Mouse (Mus musculus) cerebellum, adult 2 months (tissue): ENCODE results near the gene 1700034J05Rik. TPM values are rescaled to one million over a fixed set of nuclear protein-coding genes. Genes with fewer than 3 reads are reported as not detected.

Experiments used
- DNase-seq, 2 experiments: peaks; one replicate each; pipeline ENCODE4 v3.0.0; 2021
- H3K27ac ChIP-seq: fragments of 200-500 bp; 2 replicates; pipeline ENCODE4 v1.5.1; 2012; ENCODE audit warnings: low read length, control low read depth, inconsistent platforms; ENCODE audit not compliant: insufficient read depth
- H3K27me3 ChIP-seq: fragments of 200-500 bp; 2 replicates; pipeline ENCODE4 v1.6.1; 2012; ENCODE audit warnings: inconsistent platforms, mild to moderate bottlenecking, low read length, moderate library complexity; ENCODE audit not compliant: control insufficient read depth, insufficient read depth
- H3K4me1 ChIP-seq: fragments of 200-500 bp; 2 replicates; pipeline ENCODE4 v1.6.1; 2011; ENCODE audit warnings: low read length; ENCODE audit not compliant: control insufficient read depth, insufficient read depth
- H3K4me3 ChIP-seq: fragments of 200-500 bp; replicated peaks from 2 replicates; pipeline ENCODE3; 2011; ENCODE audit warnings: mild to moderate bottlenecking, low read depth, low read length, control low read depth; ENCODE audit not compliant: insufficient read depth
- CTCF ChIP-seq: fragments of 200-500 bp; IDR thresholded peaks from 2 replicates; pipeline ENCODE4 v1.5.1; 2011; ENCODE audit warnings: low read depth, mild to moderate bottlenecking, control low read depth, low read length, moderate library complexity, borderline replicate concordance; ENCODE audit not compliant: insufficient read depth
- POLR2A ChIP-seq: fragments of 200-500 bp; IDR thresholded peaks from 2 replicates; pipeline ENCODE4 v1.6.1; 2011; ENCODE audit warnings: low read length, control low read depth, borderline replicate concordance; ENCODE audit not compliant: insufficient read depth
- WGBS: fragments of 180-500 bp; shearing (Covaris S2); methylation state at CpG from one replicate; pipeline ENCODE4 v1.1.7; 2018; 5-methylcytosine and 5-hydroxymethylcytosine counted together
- polyA plus RNA-seq: library from polyadenylated mRNA; depleted of rRNA; stranded (reverse); fragments of >200 nt; gene quantifications from 2 replicates; pipeline ENCODE4 v1.2.3, GENCODE M21; 2012

1700034J05Rik gene
- polyA plus RNA-seq, 1 experiment: not detected

GRCm38 (mm10) chr6:146910801-146911200 lies 43.4 kb downstream of the 1700034J05Rik start:
- Histone ChIP-seq H3K27ac (no peak overlapping the region), H3K4me3 (no peak overlapping the region), H3K27me3 (no peaks in the 10 kb centered on the region), H3K4me1 (no peaks in the 10 kb centered on the region)
- WGBS: 77% methylated on average over 2 of the region's 2 CpGs
- no peak for DNase-seq
- TF ChIP-seq POLR2A (no peak), CTCF (no peak)

DNA sequence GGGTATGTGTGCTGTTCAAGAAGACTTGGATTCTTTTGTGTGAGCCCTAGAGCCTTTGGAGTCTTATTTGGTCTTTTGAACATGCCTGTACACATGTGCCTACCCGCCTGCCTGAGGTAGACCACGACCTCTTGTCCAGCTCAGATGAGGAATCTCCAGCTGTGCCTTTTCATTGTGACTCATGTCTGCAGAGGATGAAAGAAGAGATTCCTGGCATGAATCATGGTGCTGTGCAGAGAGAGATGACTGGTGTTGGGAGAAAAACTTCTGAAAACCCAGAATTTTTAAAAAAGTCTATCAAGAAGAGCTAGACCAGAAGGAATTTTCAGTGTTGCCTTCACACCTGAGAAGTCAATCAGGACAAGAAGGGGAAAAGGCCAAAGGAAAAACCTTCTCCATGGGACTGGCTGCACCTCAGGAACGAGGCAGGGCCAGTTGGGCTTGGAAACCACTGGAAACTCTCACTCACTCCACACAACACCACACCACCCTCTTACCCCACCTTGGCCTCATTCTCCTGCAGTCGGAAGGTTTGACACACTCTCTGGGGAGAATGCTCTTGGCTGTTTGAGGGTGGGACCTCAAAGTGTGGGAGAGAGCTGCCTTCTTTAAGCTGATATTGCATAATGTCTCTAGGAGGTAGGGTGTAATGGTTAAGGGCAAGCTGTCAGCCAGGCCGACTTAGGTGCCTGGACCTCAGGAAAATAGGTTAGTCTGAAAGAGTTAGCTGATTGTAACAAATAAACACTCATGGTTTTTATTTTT lies 44.3 kb downstream of the 1700034J05Rik start:
- no peak for DNase-seq
- Histone ChIP-seq H3K4me1 (no peaks in the 10 kb centered on the region), H3K4me3 (no peak overlapping the region), H3K27ac (no peak overlapping the region), H3K27me3 (no peaks in the 10 kb centered on the region)
- 79% methylated on average over 5 of the region's 5 CpGs for WGBS
- TF ChIP-seq CTCF (no peak), POLR2A (no peak)

GRCm38 (mm10) chr6:146908801-146909200 lies 45.4 kb downstream of the 1700034J05Rik start:
- TF ChIP-seq CTCF (no peak), POLR2A (no peak)
- H3K27ac ChIP-seq: no peak overlapping the region
- no peaks in the 10 kb centered on the region for H3K27me3 ChIP-seq
- H3K4me1 ChIP-seq: no peaks in the 10 kb centered on the region
- DNase-seq: no peak
- 25% methylated on average over 2 of the region's 2 CpGs for WGBS
- H3K4me3 ChIP-seq: no peak overlapping the region

GRCm38 (mm10) chr6:146907795-146908190 lies 46.4 kb downstream of the 1700034J05Rik start:
- H3K4me1 ChIP-seq: no peaks in the 10 kb centered on the region
- no peak overlapping the region for H3K27ac ChIP-seq
- H3K27me3 ChIP-seq: no peaks in the 10 kb centered on the region
- WGBS: 100% methylated on average over 1 of the region's 1 CpGs
- DNase-seq: no peak
- TF ChIP-seq CTCF (no peak), POLR2A (no peak)
- no peak overlapping the region for H3K4me3 ChIP-seq

GRCm38 (mm10) chr6:146907061-146907794 lies 47.0 kb downstream of the 1700034J05Rik start:
- TF ChIP-seq CTCF: no peak
- Histone ChIP-seq H3K4me3 (no peak overlapping the region), H3K27ac (no peak overlapping the region), H3K27me3 (no peaks in the 10 kb centered on the region), H3K4me1 (no peaks in the 10 kb centered on the region)
- 59% methylated on average over 5 of the region's 5 CpGs for WGBS
- DNase-seq: no peak

DNA sequence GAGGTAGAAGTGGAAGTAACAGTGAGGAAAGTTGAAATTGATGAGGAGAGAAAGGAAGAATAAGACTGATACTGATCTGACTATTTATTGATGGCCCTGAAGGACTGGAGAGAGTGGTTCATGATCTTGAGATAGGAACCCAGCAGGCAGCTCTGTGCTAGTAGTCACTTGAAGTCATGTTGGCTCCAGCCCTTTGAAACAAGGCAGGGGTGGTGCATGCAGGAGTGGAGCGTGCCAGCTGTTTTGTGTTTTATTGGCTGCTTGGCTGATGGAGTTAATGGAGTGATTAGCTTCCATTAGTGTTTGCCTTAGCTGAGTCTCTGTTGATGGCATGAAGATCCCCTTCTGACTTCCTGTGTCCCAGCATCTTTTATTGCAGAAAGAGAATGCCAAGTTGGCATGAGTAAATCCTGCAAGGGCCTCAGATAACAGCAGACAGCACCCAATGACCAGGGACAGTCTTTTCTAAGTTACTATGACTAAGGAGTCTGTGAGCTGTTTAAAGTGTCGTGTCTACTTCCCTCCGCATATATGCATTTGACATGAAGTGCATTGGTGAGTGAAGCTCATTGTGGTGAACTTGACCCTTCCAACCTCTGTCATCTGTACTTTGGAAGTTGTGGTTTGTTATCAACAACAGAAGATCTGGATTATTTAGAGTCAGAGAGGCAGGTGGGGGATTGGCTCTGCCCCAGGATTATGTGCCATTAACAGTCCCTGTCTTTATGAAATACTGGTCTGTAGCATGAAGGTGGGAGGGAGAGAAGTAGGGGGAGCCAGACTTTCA lies 48.0 kb downstream of the 1700034J05Rik start:
- H3K4me1 ChIP-seq: no peaks in the 10 kb centered on the region
- WGBS: 52% methylated on average over 3 of the region's 3 CpGs
- H3K27me3 ChIP-seq: no peaks in the 10 kb centered on the region
- no peak for DNase-seq
- no peak overlapping the region for H3K27ac ChIP-seq
- H3K4me3 ChIP-seq: no peak overlapping the region
- TF ChIP-seq POLR2A: no peak
- TF ChIP-seq CTCF: no peak

DNA sequence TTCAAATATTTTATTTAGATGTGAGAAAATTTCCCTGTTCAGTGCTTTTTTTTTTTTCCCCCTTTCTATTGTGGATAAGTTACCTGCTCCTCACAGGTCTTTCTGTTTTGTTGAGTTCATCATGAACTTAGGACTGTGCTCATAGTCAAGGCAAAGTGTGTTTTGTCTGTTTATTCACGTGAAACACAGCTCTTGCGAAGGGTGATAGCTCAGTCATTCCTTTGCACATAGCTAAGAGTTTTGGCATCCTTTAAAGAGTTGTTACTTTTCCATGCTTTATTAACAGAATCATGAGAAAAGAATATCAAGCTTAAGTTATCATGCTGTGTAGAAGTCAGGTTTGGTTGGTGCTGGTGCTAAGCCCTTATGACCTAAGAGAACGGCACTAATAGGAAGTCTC lies 49.5 kb downstream of the 1700034J05Rik start:
- Histone ChIP-seq H3K27ac (no peak overlapping the region), H3K4me1 (no peaks in the 10 kb centered on the region), H3K27me3 (no peaks in the 10 kb centered on the region), H3K4me3 (no peak overlapping the region)
- TF ChIP-seq POLR2A (no peak), CTCF (no peak)
- 80% methylated on average over 3 of the region's 3 CpGs for WGBS
- DNase-seq: no peak
